Mouse (Mus musculus): Measurements from ENCODE around the gene Gm7029.

DNA sequence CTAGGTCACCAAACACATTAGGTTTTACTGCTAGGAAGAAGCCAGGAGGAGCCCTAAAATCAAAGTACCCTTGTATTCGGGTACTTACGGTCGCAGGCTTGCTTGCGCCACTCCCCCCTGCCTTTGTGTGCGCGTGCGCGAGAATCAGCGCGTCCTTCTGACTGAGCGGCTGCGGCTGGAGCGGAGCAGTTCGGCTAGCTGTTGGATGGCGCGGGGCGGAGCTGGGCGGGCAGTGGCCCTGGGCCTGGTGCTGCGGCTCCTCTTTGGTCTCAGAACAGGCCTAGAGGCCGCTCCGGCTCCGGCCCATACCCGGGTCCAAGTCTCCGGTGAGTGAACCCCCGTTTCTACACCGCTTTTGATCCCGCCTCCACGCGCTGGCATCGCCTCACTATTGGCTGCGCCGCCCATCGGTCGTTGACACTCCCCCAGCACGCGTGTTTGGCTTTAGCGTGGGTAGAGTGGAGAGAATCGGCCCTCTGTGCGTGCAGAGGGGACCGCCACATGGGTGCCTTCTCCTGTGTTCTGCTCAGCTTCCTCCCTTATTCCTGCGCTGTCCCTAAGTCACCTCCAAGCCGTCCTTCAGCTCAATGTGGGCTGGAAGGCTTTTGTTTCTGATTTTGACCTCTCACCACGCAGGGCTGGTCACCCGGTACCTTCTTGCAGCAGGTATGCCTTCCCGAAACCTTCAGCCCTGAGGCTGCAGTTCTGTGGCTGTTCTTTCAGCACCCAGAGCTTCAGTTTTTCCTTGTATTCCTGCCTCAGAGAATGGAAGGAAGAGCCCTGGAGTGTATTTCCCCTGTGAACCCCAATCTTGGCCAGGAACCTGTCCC is 30.5 kb upstream of the Gm7029 start, which contains the start of gene Cd320:
- TF ChIP-seq CTCF (conservative IDR thresholded peaks at IDR 0.05 in 1 of 2, IDR thresholded peaks at IDR 0.05 in 1 of 2; ENCODE audit: low read depth in 2 of 2, low read length in 2 of 2) (no peak), MAZ (IDR thresholded peaks at IDR 0.05; ENCODE audit: low read depth, low read length) (no peak), ELF1 (IDR thresholded peaks at IDR 0.05; ENCODE audit: low read depth, low read length) (no peak), UBTF (IDR thresholded peaks at IDR 0.05; ENCODE audit: low read depth, low read length) (no peak), MAFK (IDR thresholded peaks at IDR 0.05; ENCODE audit: insufficient replicate concordance, low read length) (no peak), E2F4 (IDR thresholded peaks at IDR 0.05; ENCODE audit: insufficient replicate concordance, low read depth, low read length) (no peak), POLR2A (IDR thresholded peaks at IDR 0.05; ENCODE audit: low read depth, low read length) (peak; percentile 81), SMC3 (IDR thresholded peaks at IDR 0.05; ENCODE audit: low read depth, low read length) (no peak), RCOR1 (conservative IDR thresholded peaks at IDR 0.05; ENCODE audit: low read depth, low read length) (no peak), EP300 (IDR thresholded peaks at IDR 0.05; ENCODE audit: low read length) (no peak), TCF12 (IDR thresholded peaks at IDR 0.05; ENCODE audit: low read depth, low read length) (peak; percentile 42; the same call in 1 of the 2 replicates)
